In the genomic region with DNA sequence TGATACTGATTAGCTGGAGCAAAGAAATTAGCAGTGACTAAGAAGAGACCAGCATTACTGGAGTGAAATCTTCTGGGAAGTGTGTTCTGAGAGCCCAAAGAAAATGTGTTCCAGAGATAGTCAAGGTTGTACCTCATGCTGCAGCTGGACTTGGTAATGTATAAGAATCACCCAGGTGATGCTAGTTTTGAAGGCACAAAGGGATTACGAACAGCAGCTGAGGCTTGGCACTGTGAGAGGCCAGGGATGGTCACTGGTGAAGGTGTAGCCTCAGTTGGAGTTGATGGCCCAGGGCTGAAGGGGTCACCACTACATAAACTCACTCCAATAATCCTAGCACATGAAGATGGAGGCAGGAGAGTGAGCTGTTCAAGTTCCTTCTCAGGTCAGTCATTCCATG, we compare ENCODE assay signal across 8 mouse cellular contexts. TPM values are rescaled to one million over a fixed set of nuclear protein-coding genes. Genes with fewer than 3 reads are reported as not detected.
DNase-seq lines count a peak whose midpoint lies in the region; ATAC-seq lines count a peak whose summit lies in the region.

A gene (plus strand): TSS at position 301 of the 400 bp plus-strand sequence.

- H3K27me3 ChIP-seq in hindbrain, embryonic 16.5 days (replicated peaks; ENCODE audit: control insufficient read depth, insufficient read depth, low read length) = peaks cover 4% of the 10 kb centered on the region; the same call in 1 of the 2 replicates

- H3K4me1 ChIP-seq in hindbrain, embryonic 16.5 days (ENCODE audit: control insufficient read depth, insufficient read depth, low read depth, low read length) = peaks cover 16% of the 10 kb centered on the region

- ATAC-seq in hindbrain, embryonic 16.5 days = no peak

- WGBS in hindbrain, embryonic 16.5 days = 82% methylated on average over 1 of the region's 1 CpGs
- 80% methylated on average over 1 of the region's 1 CpGs for WGBS in macrophage (ENCODE audit: missing documents)

- peaks cover 29% of the 10 kb centered on the region for H3K79me2 ChIP-seq in macrophage (ENCODE audit: inconsistent target)

- no peaks in the 10 kb centered on the region; the same call in 1 of the 2 replicates for H3K36me3 ChIP-seq in hindbrain, embryonic 16.5 days (ENCODE audit: control insufficient read depth, insufficient read depth, low read length)
- H3K36me3 ChIP-seq in macrophage (ENCODE audit: inconsistent target) = no peaks in the 10 kb centered on the region

- H3K9me3 ChIP-seq in hindbrain, embryonic 16.5 days (ENCODE audit: control insufficient read depth, low read length) = no peaks in the 10 kb centered on the region

- peak within 1 kb of the TSS; percentile 57 for H3K4me3 ChIP-seq in hindbrain, embryonic 16.5 days (ENCODE audit: low read length)
- peak within 1 kb of the TSS; percentile 88 for H3K4me3 ChIP-seq in macrophage (ENCODE audit: inconsistent target)

- H3K4me2 ChIP-seq in hindbrain, embryonic 16.5 days (ENCODE audit: low read length) = peak within 1 kb of the TSS; percentile 80

- no peak for DNase-seq in frontal cortex, adult 2 months (ENCODE audit: extremely low spot score in 1 of 2, low spot score in 1 of 2)
- no peak for DNase-seq in frontal cortex, postnatal 25 days (ENCODE audit: low spot score in 2 of 2)
- no peak for DNase-seq in adrenal gland, adult 2 months
- DNase-seq in gastrocnemius, adult 18-20 months (ENCODE audit: low spot score) = no peak
- no peak for DNase-seq in urinary bladder, postnatal 14 days (ENCODE audit: low spot score)
- no peak for DNase-seq in spleen, adult 18-20 months

- H3K27ac ChIP-seq in hindbrain, embryonic 16.5 days (ENCODE audit: low read depth, low read length) = no peak within 1 kb of the TSS
- peak within 1 kb of the TSS; percentile 38; the same call in 1 of the 2 replicates for H3K27ac ChIP-seq in macrophage

- H3K9ac ChIP-seq in hindbrain, embryonic 16.5 days (ENCODE audit: low read depth, low read length) = 0 out of 2 replicates have a peak within 1 kb of the TSS, but pooled peaks have one; percentile 71

RNA-seq across cellular contexts. Expression of the gene that starts here (rescaled TPM):
- polyA plus RNA-seq in frontal cortex, adult 2 months (2012; rRNA removed) = 37.2 and 40.7 TPM in 2 replicates
- total RNA-seq in adrenal gland, adult 2 months (2021) = 10 to 100 TPM; 29.9 to 32.6 TPM
- 1.1 and 3.3 TPM in 2 replicates for polyA plus RNA-seq in adrenal gland, adult 2 months (2012; rRNA removed)
- 10 to 100 TPM; 17.1 to 17.6 TPM for total RNA-seq in gastrocnemius, adult 18-20 months (2021)
- 117 and 122 TPM in 2 replicates for polyA plus RNA-seq in hindbrain, embryonic 16.5 days (2015; fragmentation: Nextera tagmentation; extraction: Ambion mirVana)
- 10 to 100 TPM in 25 of 26 experiments, 1 to 10 TPM in 1; 9.0 to 57.9 (median 31.0) TPM for total RNA-seq in macrophage (2018; cell fraction: chromatin; rRNA removed)
- total RNA-seq in macrophage (2018; cell fraction: cytosol; rRNA removed) = 10 to 100 TPM; 18.1 to 43.4 (median 27.6) TPM
- total RNA-seq in macrophage (2018; cell fraction: nucleus; rRNA removed) = 10 to 100 TPM; 12.4 to 48.7 (median 20.8) TPM
- polyA plus RNA-seq in macrophage (2018) = 20.5 to 65.1 TPM (median 22.8 TPM) in 3 replicates
